Mouse (Mus musculus) cerebellum, adult 2 months (tissue): ENCODE measurements around the gene Aarsd1.

Experiments used
- CTCF ChIP-seq: fragments of 200-500 bp; IDR thresholded peaks from 2 replicates; pipeline ENCODE4 v1.5.1; 2011; ENCODE audit warnings: low read depth, mild to moderate bottlenecking, control low read depth, low read length, moderate library complexity, borderline replicate concordance; ENCODE audit not compliant: insufficient read depth
- POLR2A ChIP-seq: fragments of 200-500 bp; IDR thresholded peaks from 2 replicates; pipeline ENCODE4 v1.6.1; 2011; ENCODE audit warnings: low read length, control low read depth, borderline replicate concordance; ENCODE audit not compliant: insufficient read depth

GRCm38 (mm10) chr11:101378926-101379325 lies 38.5 kb downstream of the Aarsd1 start:
- TF ChIP-seq POLR2A (no peak), CTCF (no peak)
